Mouse (Mus musculus) layer of hippocampus, adult 11-12 months (tissue): ENCODE data around the gene Prkcg.
"Not testable (repeated sequence)": the region's sequence is repeated elsewhere in the genome, so short reads cannot be mapped to it uniquely, and the experiment has no call there.

Experiments
- DNase-seq: peaks from one replicate; pipeline ENCODE4 v3.0.0; 2022; ENCODE audit warnings: low spot score

Prkcg gene

DNA sequence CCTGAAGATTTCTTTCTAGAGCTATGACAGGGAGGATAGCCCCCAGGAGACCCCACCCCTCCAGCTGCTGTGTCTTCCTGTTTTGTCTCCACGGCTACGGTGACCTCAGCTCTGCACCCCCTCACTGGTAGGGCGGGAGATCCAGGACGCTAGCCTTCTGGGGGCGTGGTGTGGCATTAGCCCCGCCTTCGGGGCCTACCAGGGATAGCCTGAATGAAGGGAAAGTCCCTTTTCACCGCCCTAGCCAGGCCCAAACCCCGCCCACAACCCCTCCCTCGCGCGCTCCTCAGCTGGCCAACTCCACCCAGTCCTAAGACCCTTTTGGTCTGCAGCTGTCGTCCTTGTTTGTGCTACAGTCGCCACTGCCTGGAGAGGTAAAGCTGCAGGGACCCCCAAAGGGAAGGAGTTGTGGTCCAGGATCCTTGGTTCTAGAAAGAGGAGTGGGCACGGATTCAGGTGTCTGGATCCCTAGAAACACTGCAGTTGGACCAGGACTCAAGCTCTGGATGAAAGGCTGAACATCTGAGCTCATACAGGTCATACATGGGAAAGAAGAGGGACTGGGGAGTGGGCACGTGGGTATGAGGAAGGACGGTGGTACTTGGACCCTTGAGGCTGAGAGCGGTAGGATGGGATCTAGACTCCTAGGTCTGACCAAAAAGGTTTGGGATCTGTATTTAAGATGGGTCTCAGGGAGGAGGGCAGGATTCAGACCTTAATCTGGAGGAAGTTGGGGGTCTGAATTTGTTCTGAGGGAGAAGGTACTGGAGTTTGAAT, 1.5 kb downstream of the Prkcg start:
- DNase-seq = peak; percentile 93

GRCm38 (mm10) chr7:3291197-3291596, 2.2 kb downstream of the Prkcg start:
- DNase-seq = no peak

DNA sequence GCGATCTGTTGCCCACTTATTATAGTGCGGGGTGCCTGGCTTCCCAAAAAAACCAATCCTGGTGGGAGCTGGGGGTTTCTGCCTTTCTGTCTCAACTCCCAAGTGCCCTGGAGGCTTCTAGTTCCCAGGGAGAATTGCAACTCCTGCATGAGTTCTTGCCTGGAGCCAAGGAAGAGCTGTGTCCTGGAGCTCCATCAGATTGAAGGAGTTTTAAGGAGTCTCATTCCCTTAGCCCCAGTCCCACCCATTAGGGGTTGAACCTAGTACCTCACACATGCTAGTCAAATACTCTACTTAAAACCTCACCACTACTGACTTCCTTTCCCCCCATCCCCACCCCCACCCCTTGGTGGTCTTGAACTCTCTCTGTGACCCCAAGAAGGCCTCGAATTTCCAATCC, 2.8 kb downstream of the Prkcg start:
- DNase-seq = no peak

GRCm38 (mm10) chr7:3292271-3292670, 3.3 kb downstream of the Prkcg start:
- not testable (repeated sequence) for DNase-seq

DNA sequence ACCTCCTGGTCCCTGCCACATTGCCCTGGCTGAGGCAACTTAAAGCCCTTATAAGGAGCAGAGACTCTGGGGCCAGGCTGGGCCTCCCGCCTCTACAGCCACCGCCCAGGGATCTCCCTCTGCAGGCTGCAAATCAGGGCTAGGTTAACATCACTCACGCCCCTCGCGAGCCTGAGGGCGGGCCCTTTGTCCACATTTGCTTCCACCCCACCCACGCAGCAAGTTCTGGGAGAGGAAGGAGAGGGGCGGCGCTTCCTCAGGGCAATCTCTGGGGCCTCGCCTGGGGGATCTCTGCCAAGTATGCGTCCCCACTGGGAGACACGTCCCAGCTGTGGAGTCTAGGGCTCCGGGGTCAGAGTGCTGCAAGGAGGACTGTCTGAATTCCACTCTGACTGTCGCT, 3.8 kb downstream of the Prkcg start:
- DNase-seq = no peak

- DNase-seq = no peak
Measured at GRCm38 (mm10) chr7:3294794-3295193, 5.8 kb downstream of the Prkcg start.

GRCm38 (mm10) chr7:3295321-3296110, 6.5 kb downstream of the Prkcg start:
- DNase-seq = no peak

DNA sequence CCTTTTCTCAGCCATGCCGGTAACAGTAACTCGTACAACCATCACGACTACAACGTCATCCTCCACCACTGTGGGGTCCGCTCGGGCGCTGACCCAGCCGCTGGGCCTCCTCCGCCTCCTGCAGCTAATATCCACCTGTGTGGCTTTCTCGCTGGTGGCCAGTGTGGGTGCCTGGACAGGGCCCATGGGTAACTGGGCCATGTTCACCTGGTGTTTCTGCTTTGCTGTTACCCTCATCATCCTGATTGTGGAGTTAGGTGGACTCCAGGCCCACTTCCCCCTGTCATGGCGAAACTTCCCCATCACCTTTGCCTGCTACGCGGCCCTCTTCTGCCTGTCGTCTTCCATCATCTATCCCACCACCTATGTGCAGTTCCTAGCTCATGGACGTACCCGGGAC, 7.7 kb downstream of the Prkcg start:
- no peak for DNase-seq

DNA sequence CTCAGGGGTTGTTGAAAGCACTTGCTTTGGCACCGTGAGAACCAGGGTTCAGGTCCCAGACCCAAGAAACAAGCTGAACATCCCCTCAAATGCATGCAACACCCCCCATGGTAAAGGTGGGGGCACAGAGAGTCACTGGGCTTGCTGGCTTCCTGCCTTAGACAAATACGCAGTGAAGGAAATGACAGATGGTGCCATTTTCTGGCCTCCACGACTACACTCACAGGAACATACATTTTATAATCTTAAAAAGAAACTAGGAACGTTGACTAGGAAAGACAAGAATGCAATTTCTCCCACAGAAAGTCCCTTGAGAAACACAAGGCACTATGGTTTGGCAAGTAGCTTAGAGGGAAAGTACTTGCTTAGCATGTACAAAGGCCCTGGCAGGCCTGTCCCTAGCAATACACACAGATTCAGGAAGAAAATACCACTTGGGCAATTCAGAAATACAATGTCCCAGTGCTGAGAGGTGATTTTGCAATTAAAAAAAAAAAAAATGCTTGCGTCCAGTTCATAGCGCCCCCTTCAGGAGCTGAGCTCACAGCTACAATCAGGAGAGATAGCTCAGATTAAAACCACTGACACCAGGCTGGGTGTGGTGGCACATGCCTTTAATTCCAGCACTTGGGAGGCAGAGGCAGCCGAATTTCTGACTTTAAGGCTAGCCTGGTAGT, 11.1 kb downstream of the Prkcg start:
- no peak for DNase-seq

DNA sequence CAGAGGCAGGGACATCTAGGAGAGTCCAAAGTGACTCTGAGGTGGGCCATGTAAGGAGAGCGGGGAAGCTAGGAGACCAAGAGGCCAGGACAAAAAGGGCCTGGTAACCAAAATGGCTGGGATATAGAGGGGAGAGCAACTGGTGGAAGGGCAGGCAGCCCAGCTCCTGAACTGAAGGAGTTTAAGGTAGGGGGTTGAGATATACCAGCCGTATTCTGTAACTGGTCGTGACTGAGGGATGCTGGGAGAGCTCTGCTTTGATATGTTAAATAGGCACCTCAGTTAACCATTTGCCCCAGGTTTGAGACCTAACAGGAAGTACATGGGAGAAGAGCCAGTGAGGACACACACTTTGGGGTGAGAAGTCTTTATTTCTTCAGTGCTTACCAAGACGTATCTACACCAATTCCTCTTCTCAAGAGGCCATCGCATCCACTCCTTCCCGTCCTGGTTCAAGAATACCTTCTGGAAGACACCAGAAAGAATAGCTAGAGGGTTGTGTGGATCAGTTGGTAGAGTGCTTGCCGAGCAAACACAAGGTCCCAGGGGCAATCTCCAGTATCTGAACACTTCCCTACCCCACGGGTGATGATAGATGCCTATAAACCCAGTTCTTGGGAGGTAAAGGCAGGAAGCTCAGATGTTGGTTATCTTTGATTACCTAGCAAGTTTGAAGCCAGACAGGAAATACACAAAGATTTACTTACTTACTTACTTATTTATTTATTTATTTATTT, 12.1 kb downstream of the Prkcg start:
- DNase-seq = no peak

GRCm38 (mm10) chr7:3301628-3302555, 12.9 kb downstream of the Prkcg start:
- DNase-seq = no peak

DNA sequence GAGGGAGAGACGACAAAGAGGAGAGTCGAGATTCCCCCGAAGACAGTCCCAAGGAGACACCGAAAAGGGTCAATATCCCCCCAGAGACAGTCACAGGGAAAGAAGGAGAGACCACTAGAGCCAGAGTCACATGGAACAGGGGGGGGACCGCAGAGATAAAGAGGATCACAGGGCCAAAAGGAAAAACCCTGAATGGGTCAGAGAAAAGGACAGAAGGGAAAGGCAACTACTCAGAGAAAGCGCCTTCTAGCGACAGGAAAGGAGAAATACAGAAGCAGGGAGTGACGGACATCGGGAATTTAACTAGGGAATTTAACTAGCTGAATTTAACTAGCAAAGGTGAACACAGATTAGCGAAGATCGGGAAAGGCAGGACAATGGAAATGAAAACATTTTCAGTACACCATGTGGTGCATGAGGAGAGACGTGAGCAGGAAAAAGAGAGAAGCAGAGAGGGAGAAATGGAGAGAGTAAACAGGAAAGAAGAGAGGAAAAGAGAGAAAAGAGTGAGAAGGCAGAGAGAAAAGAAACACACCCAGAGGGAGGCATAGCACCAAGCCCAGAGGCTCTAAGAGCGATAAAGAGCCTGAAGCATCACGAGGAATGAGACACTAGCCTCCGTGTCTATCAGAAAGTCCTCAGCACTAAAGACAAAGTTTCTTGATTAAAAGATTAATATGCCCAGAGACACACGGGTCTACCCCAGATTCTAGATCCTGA, 13.7 kb downstream of the Prkcg start:
- DNase-seq = no peak

GRCm38 (mm10) chr7:3303276-3303781, 14.3 kb downstream of the Prkcg start:
- peak; percentile 66 for DNase-seq

DNA sequence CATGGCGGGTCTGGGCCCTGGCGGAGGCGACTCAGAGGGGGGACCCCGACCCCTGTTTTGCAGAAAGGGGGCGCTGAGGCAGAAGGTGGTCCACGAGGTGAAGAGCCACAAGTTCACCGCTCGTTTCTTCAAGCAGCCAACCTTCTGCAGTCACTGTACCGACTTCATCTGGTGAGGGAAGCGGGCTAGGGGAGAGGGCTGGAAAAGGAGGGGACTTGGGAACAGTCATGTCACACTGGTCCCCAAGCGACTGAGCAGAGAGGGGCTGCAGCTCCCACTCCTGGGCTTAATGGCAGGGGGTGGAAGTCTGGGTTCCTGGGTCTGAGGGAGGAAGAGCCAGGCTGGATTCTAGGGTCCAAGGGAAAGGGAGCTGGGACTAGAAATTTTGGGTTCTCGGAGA, 14.8 kb downstream of the Prkcg start:
- DNase-seq = no peak

- no peak for DNase-seq
Measured at GRCm38 (mm10) chr7:3304298-3304697, 15.3 kb downstream of the Prkcg start.

DNA sequence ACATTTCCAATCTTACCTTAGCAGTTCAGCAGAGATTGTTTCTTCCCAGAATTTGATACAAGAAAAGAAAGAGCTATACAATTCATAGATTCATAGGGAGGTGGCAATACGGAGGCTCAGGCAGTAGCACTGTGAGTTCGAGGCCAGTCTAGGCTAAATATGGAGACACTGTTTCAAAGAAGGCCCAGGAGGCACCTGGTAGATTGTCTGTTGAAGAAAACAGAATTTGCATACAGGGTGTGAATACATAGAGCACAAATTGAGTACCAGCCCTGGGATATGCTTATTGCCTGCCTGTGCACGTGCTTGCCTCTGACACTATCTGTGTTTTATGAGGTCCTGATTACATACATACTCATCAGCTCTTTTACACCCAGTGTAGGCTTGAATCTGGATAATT, 17.4 kb downstream of the Prkcg start:
- no peak for DNase-seq

DNA sequence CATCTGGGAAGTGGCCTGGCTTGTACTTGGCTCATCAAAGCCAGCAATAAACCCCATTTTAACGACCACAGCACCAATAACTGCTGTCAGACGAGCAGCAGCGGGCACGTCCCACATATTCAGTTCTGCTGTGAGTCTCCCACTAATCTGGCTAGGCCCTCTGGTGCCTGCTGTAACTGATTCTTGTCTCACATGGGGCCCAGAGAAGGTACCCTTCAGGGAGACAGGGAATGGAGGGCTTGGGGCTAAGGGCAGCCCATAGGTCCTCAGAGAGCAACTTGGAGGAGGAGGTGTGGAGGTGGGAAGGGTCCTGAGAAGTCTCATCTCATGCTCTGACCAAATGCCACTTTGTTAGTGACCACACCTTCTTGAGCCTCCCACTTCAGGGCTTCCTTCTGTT, 19.7 kb downstream of the Prkcg start:
- no peak for DNase-seq

DNA sequence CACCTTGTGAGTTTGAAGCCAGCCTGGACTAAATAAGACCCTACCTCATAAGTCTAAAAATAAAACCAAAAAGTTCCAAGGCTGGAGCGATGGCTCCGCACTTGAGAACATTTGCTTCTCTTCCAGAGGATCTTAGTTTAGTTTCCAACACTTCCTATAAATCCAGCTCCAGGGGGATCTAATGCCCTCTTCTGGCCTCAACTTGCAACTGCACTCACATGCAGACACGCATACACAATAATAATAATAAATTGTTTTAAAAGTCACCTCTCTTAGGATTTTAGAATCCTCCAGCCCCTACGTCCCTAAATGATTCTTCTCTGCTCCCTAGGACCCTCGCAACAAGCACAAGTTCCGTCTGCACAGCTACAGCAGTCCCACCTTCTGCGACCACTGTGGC, 21.3 kb downstream of the Prkcg start:
- DNase-seq = no peak

DNA sequence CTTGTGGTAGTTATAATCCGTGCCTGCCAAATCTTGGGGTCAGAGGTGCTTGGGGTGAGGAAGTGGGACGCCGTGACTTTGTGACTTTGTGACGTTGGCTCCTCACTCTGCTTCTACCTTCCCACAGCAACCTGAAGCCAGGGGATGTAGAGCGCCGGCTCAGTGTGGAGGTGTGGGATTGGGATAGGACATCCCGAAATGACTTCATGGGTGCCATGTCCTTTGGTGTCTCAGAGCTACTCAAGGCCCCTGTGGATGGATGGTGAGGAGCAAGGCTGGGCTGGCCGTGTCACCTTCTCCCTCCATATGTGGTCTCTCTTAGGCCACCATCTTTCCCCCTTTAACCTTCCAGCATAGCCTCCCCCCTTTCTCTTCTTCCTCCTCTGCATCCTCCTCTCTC, 24.6 kb downstream of the Prkcg start:
- DNase-seq = no peak

DNA sequence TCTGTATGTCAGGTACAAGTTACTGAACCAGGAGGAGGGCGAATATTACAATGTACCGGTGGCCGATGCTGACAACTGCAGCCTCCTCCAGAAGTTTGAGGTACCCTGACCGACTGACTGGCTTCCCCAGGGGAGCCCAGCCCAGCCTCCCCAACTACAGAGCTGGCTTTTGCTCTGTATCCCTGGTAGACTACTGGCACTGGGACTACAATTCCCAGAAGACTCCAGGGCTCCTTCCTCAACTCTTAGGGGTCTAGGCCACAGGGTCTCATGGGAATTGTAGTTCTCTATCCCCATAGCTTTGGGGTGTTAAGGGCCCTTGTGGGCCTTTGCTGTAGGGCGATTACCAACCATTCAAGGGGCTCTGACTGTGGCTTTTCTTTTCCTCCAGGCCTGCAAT, 25.1 kb downstream of the Prkcg start:
- no peak for DNase-seq
